Mouse (Mus musculus): ENCODE measurements around the gene Ubac2.

DNA sequence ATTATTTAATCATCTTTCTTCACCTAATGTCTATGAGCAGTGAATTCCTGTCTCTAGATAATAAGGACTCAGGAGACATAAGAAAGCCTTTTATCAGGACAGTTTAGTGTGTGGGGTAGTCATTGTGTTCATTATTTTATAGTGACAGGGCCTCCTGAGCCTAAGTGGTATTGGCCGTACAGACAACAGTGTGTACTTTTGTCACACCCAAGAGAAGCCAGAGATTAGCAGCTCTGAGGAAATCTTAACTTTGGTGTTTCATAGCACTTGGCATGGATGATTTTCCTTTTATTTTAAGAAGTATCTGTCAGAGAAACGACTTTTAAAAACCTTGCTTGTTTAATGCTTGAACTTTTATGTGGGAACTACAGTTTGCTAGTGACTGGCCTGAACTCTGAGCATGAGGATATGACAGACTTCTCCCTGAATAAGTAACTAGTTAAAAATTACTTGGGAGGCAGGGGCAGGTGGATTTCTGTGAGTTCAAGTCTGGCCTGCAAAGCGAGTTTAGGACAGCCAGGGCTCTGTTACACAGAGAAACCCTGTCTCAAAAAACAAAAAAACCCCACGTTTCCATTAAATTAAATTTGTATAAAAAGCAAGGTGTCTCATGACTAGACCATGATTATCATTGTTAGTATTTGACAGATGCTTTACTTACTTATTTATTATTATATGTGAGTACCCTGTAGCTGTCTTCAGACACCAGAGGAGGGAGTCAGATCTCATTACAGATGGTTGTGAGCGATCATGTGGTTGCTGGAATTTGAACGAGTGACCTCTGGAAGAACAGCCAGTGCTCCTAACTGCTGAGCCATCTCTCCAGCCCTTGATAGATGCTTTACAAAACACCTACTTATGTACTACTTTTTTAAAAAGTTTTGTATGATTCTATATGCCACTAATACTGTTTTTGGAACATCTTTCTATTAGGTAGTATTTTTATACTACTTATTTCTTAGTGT lies 18.0 kb downstream of the Ubac2 start:
- TF ChIP-seq CTCF (IDR thresholded peaks at IDR 0.05) (no peak), EP300 (IDR thresholded peaks at IDR 0.05) (no peak)

Data from lung, postnatal 0 days (tissue).